9 mouse cellular contexts compared by ENCODE assay signal in the genomic region with DNA sequence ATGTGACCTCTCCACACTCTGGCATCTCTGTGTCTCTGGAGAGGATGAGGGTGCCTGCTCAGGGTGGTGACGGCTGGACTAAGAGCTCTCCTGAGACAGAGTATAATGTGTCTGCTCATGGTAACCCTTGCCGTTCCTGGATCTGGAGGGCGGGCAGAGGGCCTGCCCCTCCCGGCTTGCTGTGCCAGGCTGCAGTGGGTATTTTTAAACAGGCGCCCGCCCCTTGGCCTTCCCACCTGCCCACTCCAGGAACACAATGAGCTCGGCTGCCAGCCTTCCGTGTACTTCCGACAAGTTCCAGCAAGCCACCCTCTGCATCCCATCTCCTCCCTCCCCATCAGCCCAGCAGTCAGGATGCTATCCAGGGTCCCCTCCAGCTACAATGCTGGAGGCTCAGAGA. TPM values are rescaled to one million over a fixed set of nuclear protein-coding genes. Genes with fewer than 3 reads are reported as not detected.
DNase-seq lines count a peak whose midpoint lies in the region; ATAC-seq lines count a peak whose summit lies in the region.
"Had no signal": no experiment of that assay in that cellular context is flagged by ENCODE, and none has a peak within 500 bp of the region (broad histone marks: within the 10 kb centered on the region; RNA-seq: fewer than 3 reads in every experiment).

No protein-coding gene starts in this region.

- no peaks in the 10 kb centered on the region for H3K27me3 ChIP-seq in forebrain, embryonic 16.5 days (replicated peaks; ENCODE audit: control insufficient read depth, insufficient read depth, low read length)
- no peaks in the 10 kb centered on the region for H3K27me3 ChIP-seq in kidney, embryonic 16.5 days (ENCODE audit: insufficient read depth, low read length)

- H3K27ac ChIP-seq in forebrain, embryonic 16.5 days (ENCODE audit: low read length) = no peak overlapping the region
- peak overlapping the region; percentile 80 for H3K27ac ChIP-seq in kidney, embryonic 16.5 days (ENCODE audit: low read length)

- ATAC-seq in forebrain, embryonic 16.5 days = no peak
- ATAC-seq in kidney, embryonic 16.5 days (ENCODE audit: low FRiP score, low TSS enrichment) = peak; percentile 17; the same call in 1 of the 2 replicates

- no peak overlapping the region for H3K4me3 ChIP-seq in forebrain, embryonic 16.5 days (replicated peaks; ENCODE audit: low read length)
- no peak overlapping the region for H3K4me3 ChIP-seq in kidney, embryonic 16.5 days (ENCODE audit: low read length)

- peak; percentile 97 for DNase-seq in heart, adult 11 months
- DNase-seq in heart, adult 8-10 months (ENCODE audit: low spot score) = no peak
- DNase-seq in MN1 (ENCODE audit: low spot score) = peak; percentile 30
- DNase-seq in thymus, postnatal 25 days = no peak
- no peak for DNase-seq in left cerebral cortex, adult 9 months (ENCODE audit: low spot score in 2 of 2)
- DNase-seq in left cerebral cortex, adult 8-10 months (ENCODE audit: low spot score in 2 of 2) = no peak

- H3K9me3 ChIP-seq in forebrain, embryonic 16.5 days (ENCODE audit: control insufficient read depth, low read length) = no peaks in the 10 kb centered on the region
- no peaks in the 10 kb centered on the region for H3K9me3 ChIP-seq in kidney, embryonic 16.5 days (ENCODE audit: low read length)

- WGBS in forebrain, embryonic 16.5 days = 31% methylated on average over 9 of the region's 9 CpGs
- 29% methylated on average over 9 of the region's 9 CpGs for WGBS in kidney, embryonic 16.5 days

- peak overlapping the region; percentile 20; the same call in 1 of the 2 replicates for H3K9ac ChIP-seq in forebrain, embryonic 16.5 days (replicated peaks; ENCODE audit: low read depth, low read length)
- 0 out of 2 replicates have a peak overlapping the region, but pooled peaks have one; percentile 9 for H3K9ac ChIP-seq in kidney, embryonic 16.5 days (replicated peaks; ENCODE audit: low read length)

- H3K36me3 ChIP-seq in forebrain, embryonic 16.5 days (ENCODE audit: control insufficient read depth, insufficient read depth) = no peaks in the 10 kb centered on the region
- peaks cover 15% of the 10 kb centered on the region for H3K36me3 ChIP-seq in kidney, embryonic 16.5 days (ENCODE audit: insufficient read depth, low read length)

- H3K4me1 ChIP-seq in forebrain, embryonic 16.5 days (replicated peaks; ENCODE audit: control insufficient read depth, insufficient read depth, low read length) = peaks cover 16% of the 10 kb centered on the region
- peaks cover 89% of the 10 kb centered on the region for H3K4me1 ChIP-seq in kidney, embryonic 16.5 days (ENCODE audit: insufficient read depth, low read length)

- H3K4me2 ChIP-seq in forebrain, embryonic 16.5 days (ENCODE audit: low read length) = no peak overlapping the region
- H3K4me2 ChIP-seq in kidney, embryonic 16.5 days (replicated peaks; ENCODE audit: low read depth, low read length) = peak overlapping the region; percentile 17; the same call in 1 of the 2 replicates

RNA-seq across cellular contexts. Expression of a gene that starts 20.1 kb away (rescaled TPM):
- 10 to 100 TPM; 25.0 to 36.6 (median 28.1) TPM for total RNA-seq in heart, adult 8-10 months (2022)
- polyA plus RNA-seq in forebrain, embryonic 16.5 days (2015; fragmentation: Nextera tagmentation; extraction: Ambion mirVana) = 8.5 and 10.2 TPM in 2 replicates
- 10.7 and 10.8 TPM in 2 replicates for polyA plus RNA-seq in kidney, embryonic 16.5 days (2015; fragmentation: Nextera tagmentation; extraction: Ambion mirVana)
- total RNA-seq in left cerebral cortex, adult 8-10 months (2022) = 100 to 1,000 TPM; 138 to 145 (median 141) TPM
- total RNA-seq: granulocyte monocyte progenitor cell, adult 5-6 weeks had no signal

RNA-seq across cellular contexts. Expression of a gene that starts 48.5 kb away (rescaled TPM):
- total RNA-seq in heart, adult 8-10 months (2022) = 1 to 10 TPM; 3.8 to 4.1 (median 3.9) TPM
- polyA plus RNA-seq in forebrain, embryonic 16.5 days (2015; fragmentation: Nextera tagmentation; extraction: Ambion mirVana) = 3.9 and 4.8 TPM in 2 replicates
- 3.8 and 4.8 TPM in 2 replicates for polyA plus RNA-seq in kidney, embryonic 16.5 days (2015; fragmentation: Nextera tagmentation; extraction: Ambion mirVana)
- total RNA-seq in left cerebral cortex, adult 8-10 months (2022) = 10 to 100 TPM; 16.7 to 18.9 (median 17.8) TPM

Comparison
In these comparisons a context has a peak if more than half of its experiments do, and no peak if none do; other contexts are left out.
1. DNase-seq: peak in heart, adult 11 months (single experiment) and MN1 (single experiment); none in heart, adult 8-10 months (single experiment), thymus, postnatal 25 days (single experiment), left cerebral cortex, adult 9 months (0 of 2) and left cerebral cortex, adult 8-10 months (0 of 2).